Mouse (Mus musculus): ENCODE results near the gene Ttll13. TPM values are rescaled to one million over a fixed set of nuclear protein-coding genes. Genes with fewer than 3 reads are reported as not detected.

Gene Ttll13
- total and polyA plus RNA-seq, 3 experiments, result 0.39 to 0.40 TPM; not detected in 1

GRCm38 (mm10) chr7:80276374-80276773 is 30.2 kb downstream of the Ttll13 start:
- Histone ChIP-seq H3K4me1 (ENCODE audit: control insufficient read depth in 1 of 2, insufficient read depth in 2 of 2, low read length in 2 of 2) (no peaks in the 10 kb centered on the region), H3K79me2 (ENCODE audit: control insufficient read depth, insufficient read depth, low read length, poor library complexity) (peaks cover 2% of the 10 kb centered on the region; the same call in 1 of the 2 replicates), H3K36me3 (ENCODE audit: control insufficient read depth in 1 of 2, insufficient read depth in 2 of 2, low read length in 2 of 2) (peaks cover 0 to 17% of the 10 kb centered on the region in 2 experiments; a peak in 2 of 4 replicates), H3K4me3 (ENCODE audit: control insufficient read depth in 1 of 2, insufficient read depth in 1 of 2, low read depth in 2 of 2, low read length in 2 of 2) (no peak overlapping the region), H3K27me3 (ENCODE audit: control insufficient read depth in 1 of 2, insufficient read depth in 2 of 2, low read length in 2 of 2) (no peaks in the 10 kb centered on the region), H3K9ac (ENCODE audit: control insufficient read depth, low read depth, low read length, poor library complexity, severe bottlenecking) (no peak overlapping the region), H3K9me3 (replicated peaks; ENCODE audit: insufficient read depth, low read length) (no peaks in the 10 kb centered on the region), H3K27ac (ENCODE audit: control insufficient read depth, low read depth, low read length) (no peak overlapping the region)
- no peak for TF ChIP-seq MAZ (IDR thresholded peaks at IDR 0.05; ENCODE audit: low read depth, low read length)
- TF ChIP-seq CHD1 (IDR thresholded peaks at IDR 0.05; ENCODE audit: low read depth, low read length), result no peak
- no peak for TF ChIP-seq CTCF (IDR thresholded peaks at IDR 0.05 in 2 of 3, conservative IDR thresholded peaks at IDR 0.05 in 1 of 3; ENCODE audit: control insufficient read depth in 1 of 3, insufficient read depth in 1 of 3, low read depth in 2 of 3, low read length in 3 of 3, poor library complexity in 1 of 3, severe bottlenecking in 1 of 3)
- no peak for TF ChIP-seq MEF2A (IDR thresholded peaks at IDR 0.05; ENCODE audit: extremely low read depth, insufficient replicate concordance, low read depth, low read length, poor library complexity, severe bottlenecking)
- TF ChIP-seq CHD2 (IDR thresholded peaks at IDR 0.05; ENCODE audit: low read length), result no peak
- no peak for TF ChIP-seq POLR2AphosphoS2 (IDR thresholded peaks at IDR 0.05; ENCODE audit: low read length)
- TF ChIP-seq ZNF384 (IDR thresholded peaks at IDR 0.05; ENCODE audit: low read depth, low read length), result no peak
- no peak for TF ChIP-seq ZMIZ1 (IDR thresholded peaks at IDR 0.05; ENCODE audit: low read depth, low read length)
- no peak for TF ChIP-seq USF2 (IDR thresholded peaks at IDR 0.05; ENCODE audit: borderline replicate concordance in 1 of 2, insufficient read depth in 1 of 2, low read depth in 1 of 2, low read length in 2 of 2)
- no peak for TF ChIP-seq E2F4 (IDR thresholded peaks at IDR 0.05; ENCODE audit: borderline replicate concordance, low read depth, low read length)
- no peak for TF ChIP-seq MYC (IDR thresholded peaks at IDR 0.05; ENCODE audit: low read depth, low read length)
- no peak for DNase-seq (ENCODE audit: low read depth, low spot score)

DNA sequence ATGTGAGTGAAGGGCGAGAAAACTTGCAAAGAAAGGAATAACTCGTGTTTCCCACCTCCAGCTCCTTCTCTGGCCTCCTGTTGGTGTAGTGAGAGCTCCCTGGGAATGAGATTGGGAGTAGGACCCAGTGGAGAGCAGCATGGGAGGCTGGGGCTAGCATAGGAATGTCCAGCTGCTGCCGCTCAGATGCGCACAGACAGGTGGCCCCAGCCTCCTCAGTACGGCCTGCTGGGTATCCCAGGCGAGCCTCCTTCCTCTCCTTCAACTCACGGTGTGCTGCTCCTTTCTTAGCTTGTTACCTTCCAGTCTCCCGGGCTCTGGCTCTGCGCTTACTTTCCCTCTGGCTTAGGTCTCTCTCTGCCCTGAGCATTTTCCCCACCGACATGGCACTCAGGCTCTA is 33.9 kb downstream of the Ttll13 start:
- H3K4me3 ChIP-seq (ENCODE audit: control insufficient read depth in 1 of 2, insufficient read depth in 1 of 2, low read depth in 2 of 2, low read length in 2 of 2), result no peak overlapping the region
- peaks cover 0 to 26% of the 10 kb centered on the region in 2 experiments; a peak in 2 of 4 replicates for H3K36me3 ChIP-seq (ENCODE audit: control insufficient read depth in 1 of 2, insufficient read depth in 2 of 2, low read length in 2 of 2)
- no peaks in the 10 kb centered on the region for H3K4me1 ChIP-seq (ENCODE audit: control insufficient read depth in 1 of 2, insufficient read depth in 2 of 2, low read length in 2 of 2)
- no peaks in the 10 kb centered on the region for H3K79me2 ChIP-seq (ENCODE audit: control insufficient read depth, insufficient read depth, low read length, poor library complexity)
- H3K9me3 ChIP-seq (replicated peaks; ENCODE audit: insufficient read depth, low read length), result no peaks in the 10 kb centered on the region
- H3K27me3 ChIP-seq (ENCODE audit: control insufficient read depth in 1 of 2, insufficient read depth in 2 of 2, low read length in 2 of 2), result no peaks in the 10 kb centered on the region
- DNase-seq (ENCODE audit: low read depth, low spot score), result no peak
- TF ChIP-seq TAL1 (IDR thresholded peaks at IDR 0.05; ENCODE audit: low read length), result no peak
- TF ChIP-seq USF1 (IDR thresholded peaks at IDR 0.05; ENCODE audit: low read depth, low read length), result no peak
- TF ChIP-seq MAFK (IDR thresholded peaks at IDR 0.05; ENCODE audit: borderline replicate concordance, low read depth, low read length), result no peak
- no peak for TF ChIP-seq CHD2 (IDR thresholded peaks at IDR 0.05; ENCODE audit: low read length)
- no peak overlapping the region for H3K9ac ChIP-seq (ENCODE audit: control insufficient read depth, low read depth, low read length, poor library complexity, severe bottlenecking)
- no peak overlapping the region for H3K27ac ChIP-seq (ENCODE audit: control insufficient read depth, low read depth, low read length)

- TF ChIP-seq ELF1 (IDR thresholded peaks at IDR 0.05; ENCODE audit: low read depth, low read length) (no peak), SMC3 (IDR thresholded peaks at IDR 0.05; ENCODE audit: low read depth, low read length) (peak; percentile 28; the same call in 1 of the 2 replicates), RAD21 (IDR thresholded peaks at IDR 0.05; ENCODE audit: low read depth, low read length) (peak; percentile 39), CTCF (IDR thresholded peaks at IDR 0.05 in 2 of 3, conservative IDR thresholded peaks at IDR 0.05 in 1 of 3; ENCODE audit: control insufficient read depth in 1 of 3, insufficient read depth in 1 of 3, low read depth in 2 of 3, low read length in 3 of 3, poor library complexity in 1 of 3, severe bottlenecking in 1 of 3) (peak in 2 of 3 experiments; percentile 19 to 47; a peak in 3 of 6 replicates)
- peaks cover 0 to 24% of the 10 kb centered on the region in 2 experiments; a peak in 2 of 4 replicates for H3K36me3 ChIP-seq (ENCODE audit: control insufficient read depth in 1 of 2, insufficient read depth in 2 of 2, low read length in 2 of 2)
- no peak overlapping the region for H3K27ac ChIP-seq (ENCODE audit: control insufficient read depth, low read depth, low read length)
- H3K4me1 ChIP-seq (ENCODE audit: control insufficient read depth in 1 of 2, insufficient read depth in 2 of 2, low read length in 2 of 2), result no peaks in the 10 kb centered on the region
- H3K4me3 ChIP-seq (ENCODE audit: control insufficient read depth in 1 of 2, insufficient read depth in 1 of 2, low read depth in 2 of 2, low read length in 2 of 2), result no peak overlapping the region
- no peak for DNase-seq (ENCODE audit: low read depth, low spot score)
- H3K79me2 ChIP-seq (ENCODE audit: control insufficient read depth, insufficient read depth, low read length, poor library complexity), result no peaks in the 10 kb centered on the region
- no peaks in the 10 kb centered on the region for H3K27me3 ChIP-seq (ENCODE audit: control insufficient read depth in 1 of 2, insufficient read depth in 2 of 2, low read length in 2 of 2)
- H3K9me3 ChIP-seq (replicated peaks; ENCODE audit: insufficient read depth, low read length), result no peaks in the 10 kb centered on the region
- no peak overlapping the region for H3K9ac ChIP-seq (ENCODE audit: control insufficient read depth, low read depth, low read length, poor library complexity, severe bottlenecking)
Observed at GRCm38 (mm10) chr7:80280998-80281397, 34.8 kb downstream of the Ttll13 start.

Measured in MEL (cell line).